Mouse (Mus musculus): ENCODE results near the gene Parp2.
"Not testable (repeated sequence)": the region's sequence is repeated elsewhere in the genome, so short reads cannot be mapped to it uniquely, and the experiment has no call there.

The Parp2 gene

GRCm38 (mm10) chr14:50807487-50808072, at the start of gene Parp2, which contains the start of gene Ccnb1ip1:
Parp2 (plus strand) TSS chr14:50807841.
Ccnb1ip1 (minus strand) TSS chr14:50807732.
- peak; percentile 98 for DNase-seq (ENCODE audit: low read depth, low spot score)

- DNase-seq (ENCODE audit: low read depth, low spot score): no peak
Observed at GRCm38 (mm10) chr14:50758416-50759085, 49.1 kb upstream of the Parp2 start.

GRCm38 (mm10) chr14:50765736-50766135, 41.9 kb upstream of the Parp2 start:
- DNase-seq (ENCODE audit: low read depth, low spot score): no peak

GRCm38 (mm10) chr14:50771342-50771741, 36.3 kb upstream of the Parp2 start:
- DNase-seq (ENCODE audit: low read depth, low spot score): no peak

- no peak for DNase-seq (ENCODE audit: low read depth, low spot score)
Observed at GRCm38 (mm10) chr14:50782166-50782565, 25.5 kb upstream of the Parp2 start.

- DNase-seq (ENCODE audit: low read depth, low spot score): no peak
Observed at GRCm38 (mm10) chr14:50784391-50785250, 23.0 kb upstream of the Parp2 start.

GRCm38 (mm10) chr14:50785251-50785637, 22.4 kb upstream of the Parp2 start, which contains the start of gene Ttc5:
Ttc5 (minus strand) TSS chr14:50785519.
- peak; percentile 81 for DNase-seq (ENCODE audit: low read depth, low spot score)

- no peak for DNase-seq (ENCODE audit: low read depth, low spot score)
Observed at GRCm38 (mm10) chr14:50788157-50788556, 19.5 kb upstream of the Parp2 start.

GRCm38 (mm10) chr14:50795261-50795935, 12.2 kb upstream of the Parp2 start:
- no peak for DNase-seq (ENCODE audit: low read depth, low spot score)

GRCm38 (mm10) chr14:50795965-50796364, 11.7 kb upstream of the Parp2 start:
- no peak for DNase-seq (ENCODE audit: low read depth, low spot score)

- DNase-seq (ENCODE audit: low read depth, low spot score): no peak
Observed at GRCm38 (mm10) chr14:50796464-50796863, 11.2 kb upstream of the Parp2 start.

GRCm38 (mm10) chr14:50798512-50798911, 9.1 kb upstream of the Parp2 start:
- DNase-seq (ENCODE audit: low read depth, low spot score): no peak

- DNase-seq (ENCODE audit: low read depth, low spot score): peak; percentile 36
Observed at GRCm38 (mm10) chr14:50799502-50800259, 8.0 kb upstream of the Parp2 start.

GRCm38 (mm10) chr14:50802441-50802840, 5.2 kb upstream of the Parp2 start:
- no peak for DNase-seq (ENCODE audit: low read depth, low spot score)

GRCm38 (mm10) chr14:50802843-50803562, 4.6 kb upstream of the Parp2 start:
- no peak for DNase-seq (ENCODE audit: low read depth, low spot score)

GRCm38 (mm10) chr14:50804683-50805082, 3.0 kb upstream of the Parp2 start:
- DNase-seq (ENCODE audit: low read depth, low spot score): no peak

GRCm38 (mm10) chr14:50806469-50806868, 1.2 kb upstream of the Parp2 start:
- not testable (repeated sequence) for DNase-seq (ENCODE audit: low read depth, low spot score)

GRCm38 (mm10) chr14:50813060-50813459, 5.4 kb downstream of the Parp2 start:
- no peak for DNase-seq (ENCODE audit: low read depth, low spot score)

- DNase-seq (ENCODE audit: low read depth, low spot score): no peak
Observed at GRCm38 (mm10) chr14:50823240-50823639, 15.6 kb downstream of the Parp2 start.

- peak; percentile 40 for DNase-seq (ENCODE audit: low read depth, low spot score)
Observed at GRCm38 (mm10) chr14:50824219-50824618, 16.6 kb downstream of the Parp2 start.

All from skeletal muscle tissue, adult 2 months (tissue).